Mouse (Mus musculus) monocyte, adult 2 months (primary cell): Measurements from ENCODE around the gene Cubn.

Source experiments
- DNase-seq, 2 experiments: peaks; one replicate each; pipeline ENCODE4 v3.0.0; 2022; ENCODE audit warnings: low spot score in 2 of 2, low read depth in 1 of 2

Cubn gene

GRCm38 (mm10) chr2:13370556-13370955 lies 121.1 kb downstream of the Cubn start:
- DNase-seq, result no peak

GRCm38 (mm10) chr2:13368517-13368916 lies 123.1 kb downstream of the Cubn start:
- DNase-seq, result no peak

GRCm38 (mm10) chr2:13357885-13358552 lies 133.6 kb downstream of the Cubn start:
- DNase-seq, result no peak

- DNase-seq, result no peak
These were observed 138.8 kb downstream of the Cubn start for GRCm38 (mm10) chr2:13352775-13353174.

GRCm38 (mm10) chr2:13352112-13352728 lies 139.4 kb downstream of the Cubn start:
- DNase-seq, result no peak

- no peak for DNase-seq
These were observed 149.2 kb downstream of the Cubn start for GRCm38 (mm10) chr2:13342325-13342926.

- no peak for DNase-seq
These were observed 156.2 kb downstream of the Cubn start for GRCm38 (mm10) chr2:13335446-13335845.

GRCm38 (mm10) chr2:13329754-13330417 lies 161.7 kb downstream of the Cubn start:
- no peak for DNase-seq

- DNase-seq, result no peak
These were observed 188.2 kb downstream of the Cubn start for GRCm38 (mm10) chr2:13303376-13303775.

- no peak for DNase-seq
These were observed 192.6 kb downstream of the Cubn start for GRCm38 (mm10) chr2:13299031-13299430.

- DNase-seq, result no peak
These were observed 193.9 kb downstream of the Cubn start for GRCm38 (mm10) chr2:13297733-13298132.

- DNase-seq, result no peak
These were observed 201.0 kb downstream of the Cubn start for GRCm38 (mm10) chr2:13290661-13291060.

GRCm38 (mm10) chr2:13290070-13290469 lies 201.5 kb downstream of the Cubn start:
- no peak for DNase-seq

- no peak for DNase-seq
These were observed 213.3 kb downstream of the Cubn start for GRCm38 (mm10) chr2:13278114-13278862.

GRCm38 (mm10) chr2:13275874-13276273 lies 215.7 kb downstream of the Cubn start:
- no peak for DNase-seq

- peak; percentile 93 to 97 for DNase-seq
These were observed 220.3 kb downstream of the Cubn start, which contains the start of gene Rsu1 for GRCm38 (mm10) chr2:13271165-13271957. TSS of gene Rsu1 (minus strand) at chr2:13271415.

GRCm38 (mm10) chr2:13270736-13271135 lies 220.9 kb downstream of the Cubn start:
- DNase-seq, result no peak

GRCm38 (mm10) chr2:13268681-13269293 lies 222.8 kb downstream of the Cubn start:
- DNase-seq, result no peak

GRCm38 (mm10) chr2:13264875-13265274 lies 226.7 kb downstream of the Cubn start:
- no peak for DNase-seq

GRCm38 (mm10) chr2:13263150-13263549 lies 228.5 kb downstream of the Cubn start:
- DNase-seq, result no peak
